Mouse (Mus musculus) embryonic facial prominence, embryonic 10.5 days (tissue): ENCODE measurements around the gene Map7. TPM values are rescaled to one million over a fixed set of nuclear protein-coding genes. Genes with fewer than 3 reads are reported as not detected.
A peak's percentile ranks its signal among the peaks of the same experiment; 100 is the strongest.

Experiments
- DNase-seq: peaks from one replicate; pipeline ENCODE4 v3.0.0-alpha.2; 2017; ENCODE audit warnings: low spot score
- H3K27ac ChIP-seq: fragments of 300-500 bp; sonication (generic); replicated peaks from 2 replicates; pipeline ENCODE4 v1.5.1; 2016; ENCODE audit warnings: mild to moderate bottlenecking
- H3K27me3 ChIP-seq: fragments of 300-500 bp; sonication (generic); replicated peaks from 2 replicates; pipeline ENCODE4 v1.6.1; 2016; ENCODE audit warnings: low read depth, mild to moderate bottlenecking; ENCODE audit not compliant: poor library complexity, severe bottlenecking
- H3K36me3 ChIP-seq: fragments of 300-500 bp; sonication (generic); replicated peaks from 2 replicates; pipeline ENCODE4 v1.6.1; 2016; ENCODE audit warnings: mild to moderate bottlenecking, moderate library complexity
- H3K4me1 ChIP-seq: fragments of 300-500 bp; sonication (generic); 2 replicates; pipeline ENCODE4 v1.6.1; 2016
- H3K4me3 ChIP-seq: fragments of 300-500 bp; sonication (generic); 2 replicates; pipeline ENCODE4 v1.5.1; 2016; ENCODE audit warnings: mild to moderate bottlenecking, moderate library complexity
- H3K9me3 ChIP-seq: fragments of 300-500 bp; sonication (generic); 2 replicates; pipeline ENCODE4 v1.6.1; 2016; ENCODE audit warnings: mild to moderate bottlenecking
- WGBS: fragments of 180-500 bp; shearing (Covaris S2); methylation state at CpG from one replicate; pipeline ENCODE4 v1.1.7; 2016; 5-methylcytosine and 5-hydroxymethylcytosine counted together
- polyA plus RNA-seq: library from polyadenylated mRNA; unstranded; fragments of >200 nt; fragmentation: Nextera tagmentation; extraction: Ambion mirVana; gene quantifications from 2 replicates; pipeline ENCODE4 v1.2.1, GENCODE M21; 2016

Gene Map7
- polyA plus RNA-seq, 1 experiment from 2014 or later = 6.6 TPM

- Histone ChIP-seq H3K27me3 (no peaks in the 10 kb centered on the region), H3K36me3 (no peaks in the 10 kb centered on the region), H3K9me3 (no peaks in the 10 kb centered on the region), H3K27ac (no peak overlapping the region), H3K4me3 (no peak overlapping the region), H3K4me1 (no peaks in the 10 kb centered on the region)
- no peak for DNase-seq
- WGBS = 57% methylated on average over 4 of the region's 4 CpGs
Measured at GRCm38 (mm10) chr10:20158756-20159155, 10.5 kb downstream of the Map7 start.

DNA sequence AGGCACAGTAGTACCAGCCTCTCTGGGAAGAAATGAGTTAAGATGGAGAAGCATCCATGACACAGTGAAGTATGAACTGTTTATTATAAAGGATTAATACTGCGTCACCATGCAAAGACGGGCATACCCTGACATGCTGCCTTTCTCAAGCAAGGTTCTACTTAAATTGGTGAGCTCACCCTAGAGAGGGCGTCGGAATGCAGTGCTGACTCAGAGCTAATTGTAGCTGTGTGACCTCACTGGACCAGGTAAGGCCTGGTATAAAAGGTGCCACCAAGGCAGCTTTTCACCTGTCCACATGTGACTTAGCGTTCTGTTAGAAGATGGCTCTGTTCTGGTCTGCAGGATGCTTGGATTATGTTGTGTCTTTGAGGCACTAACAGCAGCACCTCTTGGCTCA lies 11.0 kb downstream of the Map7 start:
- Histone ChIP-seq H3K4me3 (no peak overlapping the region), H3K27me3 (no peaks in the 10 kb centered on the region), H3K27ac (no peak overlapping the region), H3K4me1 (no peaks in the 10 kb centered on the region), H3K36me3 (no peaks in the 10 kb centered on the region), H3K9me3 (no peaks in the 10 kb centered on the region)
- no peak for DNase-seq
- WGBS = 90% methylated on average over 5 of the region's 5 CpGs

DNA sequence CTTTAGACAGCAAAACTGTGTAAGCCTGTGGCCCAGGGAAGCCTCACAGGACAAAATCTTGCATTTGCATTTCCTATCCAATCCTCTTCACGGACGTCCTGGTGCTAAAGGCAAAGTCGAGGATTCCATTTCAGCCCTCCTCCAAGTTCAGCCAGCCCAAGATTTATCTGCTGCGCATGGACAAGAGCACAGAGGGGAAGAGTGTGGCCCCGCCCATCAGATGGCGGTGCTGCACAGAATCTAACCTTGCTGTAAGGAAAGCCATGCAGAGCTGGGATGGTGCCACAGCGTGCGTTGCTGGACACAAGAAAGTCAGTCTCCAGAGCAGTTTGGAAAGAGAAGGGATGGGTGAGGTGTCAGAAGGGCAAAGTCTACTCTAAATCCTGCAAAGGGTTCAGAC lies 12.6 kb downstream of the Map7 start:
- H3K36me3 ChIP-seq = no peaks in the 10 kb centered on the region
- 64% methylated on average over 8 of the region's 8 CpGs for WGBS
- H3K4me3 ChIP-seq = no peak overlapping the region
- no peaks in the 10 kb centered on the region for H3K27me3 ChIP-seq
- DNase-seq = no peak
- no peaks in the 10 kb centered on the region for H3K4me1 ChIP-seq
- no peaks in the 10 kb centered on the region for H3K9me3 ChIP-seq
- no peak overlapping the region for H3K27ac ChIP-seq

GRCm38 (mm10) chr10:20164810-20165209 lies 16.5 kb downstream of the Map7 start:
- H3K27ac ChIP-seq = no peak overlapping the region
- peaks cover 7% of the 10 kb centered on the region; the same call in 1 of the 2 replicates for H3K27me3 ChIP-seq
- H3K9me3 ChIP-seq = no peaks in the 10 kb centered on the region
- 85% methylated on average over 5 of the region's 5 CpGs for WGBS
- no peaks in the 10 kb centered on the region for H3K36me3 ChIP-seq
- H3K4me3 ChIP-seq = no peak overlapping the region
- no peak for DNase-seq
- H3K4me1 ChIP-seq = no peaks in the 10 kb centered on the region

GRCm38 (mm10) chr10:20166797-20167196 lies 18.5 kb downstream of the Map7 start:
- Histone ChIP-seq H3K4me1 (peaks cover 18% of the 10 kb centered on the region), H3K27ac (no peak overlapping the region), H3K36me3 (no peaks in the 10 kb centered on the region), H3K4me3 (no peak overlapping the region), H3K9me3 (no peaks in the 10 kb centered on the region), H3K27me3 (peaks cover 7% of the 10 kb centered on the region; the same call in 1 of the 2 replicates)
- WGBS = 77% methylated on average over 11 of the region's 11 CpGs
- DNase-seq = no peak

- no peak overlapping the region for H3K4me3 ChIP-seq
- H3K9me3 ChIP-seq = no peaks in the 10 kb centered on the region
- no peak for DNase-seq
- H3K27me3 ChIP-seq = peaks cover 7% of the 10 kb centered on the region; the same call in 1 of the 2 replicates
- 92% methylated on average over 4 of the region's 4 CpGs for WGBS
- no peaks in the 10 kb centered on the region for H3K36me3 ChIP-seq
- no peak overlapping the region for H3K27ac ChIP-seq
- H3K4me1 ChIP-seq = peaks cover 19% of the 10 kb centered on the region
Measured at GRCm38 (mm10) chr10:20167467-20167866, 19.2 kb downstream of the Map7 start.

DNA sequence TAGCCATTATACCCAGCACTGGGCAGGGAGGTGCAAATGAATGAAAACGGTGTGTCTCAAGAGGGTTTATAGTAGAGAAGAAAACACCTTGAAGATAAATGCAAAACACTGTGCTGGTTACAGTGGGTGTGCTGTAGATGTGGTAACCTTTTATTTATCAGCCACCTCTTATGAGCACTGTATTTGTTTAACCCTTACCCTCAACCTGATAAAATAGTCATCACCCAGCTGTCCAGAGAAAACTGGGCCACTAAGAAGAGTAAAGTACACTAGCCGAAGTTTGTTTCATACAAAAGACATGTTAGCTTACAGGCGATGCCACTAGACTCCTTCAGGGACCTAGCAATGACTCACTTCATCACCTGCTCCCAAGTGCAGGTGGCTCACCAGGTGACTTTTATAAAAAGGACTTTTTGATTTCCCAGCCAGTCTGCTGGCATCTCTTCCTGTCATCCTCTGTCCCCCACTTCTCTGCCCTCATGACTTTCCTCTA lies 21.0 kb downstream of the Map7 start:
- no peak overlapping the region for H3K27ac ChIP-seq
- H3K4me1 ChIP-seq = peaks cover 19% of the 10 kb centered on the region
- DNase-seq = no peak
- no peaks in the 10 kb centered on the region for H3K36me3 ChIP-seq
- no peak overlapping the region for H3K4me3 ChIP-seq
- peaks cover 7% of the 10 kb centered on the region; the same call in 1 of the 2 replicates for H3K27me3 ChIP-seq
- H3K9me3 ChIP-seq = no peaks in the 10 kb centered on the region
- 86% methylated on average over 3 of the region's 3 CpGs for WGBS

GRCm38 (mm10) chr10:20169927-20170604 lies 21.8 kb downstream of the Map7 start:
- no peak for DNase-seq
- peaks cover 7% of the 10 kb centered on the region; the same call in 1 of the 2 replicates for H3K27me3 ChIP-seq
- H3K9me3 ChIP-seq = no peaks in the 10 kb centered on the region
- H3K27ac ChIP-seq = peak overlapping the region; percentile 51; the same call in 1 of the 2 replicates
- H3K4me3 ChIP-seq = peak overlapping the region; percentile 45
- no peaks in the 10 kb centered on the region for H3K36me3 ChIP-seq
- WGBS = 26% methylated on average over 19 of the region's 19 CpGs
- H3K4me1 ChIP-seq = peaks cover 19% of the 10 kb centered on the region

- H3K27me3 ChIP-seq = peaks cover 7% of the 10 kb centered on the region; the same call in 1 of the 2 replicates
- peak overlapping the region; percentile 51; the same call in 1 of the 2 replicates for H3K27ac ChIP-seq
- H3K4me1 ChIP-seq = peaks cover 19% of the 10 kb centered on the region
- H3K4me3 ChIP-seq = peak overlapping the region; percentile 45
- no peaks in the 10 kb centered on the region for H3K36me3 ChIP-seq
- WGBS = 47% methylated on average over 11 of the region's 11 CpGs
- peak; percentile 84 for DNase-seq
- no peaks in the 10 kb centered on the region for H3K9me3 ChIP-seq
Measured at GRCm38 (mm10) chr10:20170605-20171088, 22.4 kb downstream of the Map7 start.

DNA sequence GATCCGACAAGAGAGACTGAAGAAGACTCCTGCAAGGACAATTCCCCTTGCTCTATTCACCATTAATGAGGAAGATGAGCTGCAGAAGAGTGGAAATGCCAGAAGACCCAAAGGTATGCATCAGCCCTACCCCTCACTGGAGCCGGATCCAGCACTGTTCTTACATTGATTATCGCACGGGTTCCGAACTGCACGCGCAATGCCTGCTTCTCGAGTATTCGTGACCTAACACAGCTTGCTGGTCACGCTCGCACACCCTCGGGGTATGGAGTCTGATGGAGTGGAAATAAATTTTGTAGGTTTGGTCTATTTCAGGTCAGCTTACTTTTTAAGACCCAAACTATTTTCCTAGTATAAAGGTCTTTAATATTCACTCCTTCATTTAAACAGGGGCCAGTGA lies 22.9 kb downstream of the Map7 start:
- H3K36me3 ChIP-seq = no peaks in the 10 kb centered on the region
- H3K4me1 ChIP-seq = peaks cover 23% of the 10 kb centered on the region
- 0 out of 2 replicates have a peak overlapping the region, but pooled peaks have one; percentile 40 for H3K27ac ChIP-seq
- DNase-seq = no peak
- H3K9me3 ChIP-seq = no peaks in the 10 kb centered on the region
- WGBS = 76% methylated on average over 12 of the region's 12 CpGs
- no peak overlapping the region; the same call in 1 of the 2 replicates for H3K4me3 ChIP-seq
- H3K27me3 ChIP-seq = peaks cover 7% of the 10 kb centered on the region; the same call in 1 of the 2 replicates

- 60% methylated on average over 4 of the region's 4 CpGs for WGBS
- Histone ChIP-seq H3K9me3 (no peaks in the 10 kb centered on the region), H3K27me3 (peaks cover 7% of the 10 kb centered on the region; the same call in 1 of the 2 replicates), H3K4me3 (no peak overlapping the region), H3K27ac (no peak overlapping the region), H3K4me1 (peaks cover 25% of the 10 kb centered on the region), H3K36me3 (no peaks in the 10 kb centered on the region)
- no peak for DNase-seq
Measured at GRCm38 (mm10) chr10:20171756-20172155, 23.5 kb downstream of the Map7 start.

- Histone ChIP-seq H3K4me1 (peaks cover 25% of the 10 kb centered on the region), H3K9me3 (no peaks in the 10 kb centered on the region), H3K27me3 (peaks cover 7% of the 10 kb centered on the region; the same call in 1 of the 2 replicates), H3K36me3 (no peaks in the 10 kb centered on the region), H3K27ac (no peak overlapping the region), H3K4me3 (no peak overlapping the region)
- 81% methylated on average over 4 of the region's 4 CpGs for WGBS
- no peak for DNase-seq
Measured at GRCm38 (mm10) chr10:20173733-20174132, 25.5 kb downstream of the Map7 start.

DNA sequence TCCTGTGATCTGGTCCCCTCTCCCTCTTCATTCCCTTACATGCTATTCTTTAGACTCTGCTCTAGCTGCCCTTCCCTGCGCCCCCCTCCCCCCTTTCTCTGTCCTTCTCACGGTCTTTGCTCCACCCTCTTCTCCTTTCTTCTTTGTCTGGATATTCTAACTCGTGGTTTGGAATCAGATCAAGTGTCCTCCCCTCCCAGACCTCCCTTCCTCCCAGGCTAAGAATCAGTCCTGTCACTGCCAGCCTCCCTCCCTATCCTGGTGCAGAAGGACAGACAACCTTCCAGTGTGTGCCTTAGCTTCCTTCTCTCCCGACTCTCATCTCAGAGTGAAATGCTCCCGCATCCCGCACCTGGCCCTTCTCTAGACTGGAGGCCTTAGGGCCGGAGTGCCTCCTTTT lies 27.8 kb downstream of the Map7 start:
- H3K36me3 ChIP-seq = no peaks in the 10 kb centered on the region
- H3K27me3 ChIP-seq = no peaks in the 10 kb centered on the region; the same call in 1 of the 2 replicates
- 71% methylated on average over 7 of the region's 7 CpGs for WGBS
- peaks cover 13% of the 10 kb centered on the region for H3K4me1 ChIP-seq
- H3K4me3 ChIP-seq = no peak overlapping the region
- H3K9me3 ChIP-seq = no peaks in the 10 kb centered on the region
- no peak for DNase-seq
- H3K27ac ChIP-seq = 0 out of 2 replicates have a peak overlapping the region, but pooled peaks have one; percentile 7
